Mouse (Mus musculus) CH12F3 (cell line): ENCODE data around the gene Lrrc3c.
"Not testable (repeated sequence)": the region's sequence is repeated elsewhere in the genome, so short reads cannot be mapped to it uniquely, and the experiment has no call there.

Experiments
- in situ Hi-C: fragments of 300-500 bp; cut with MboI; formaldehyde crosslinking; loops from 2 replicates; pipeline ENCODE4 v1.14.3; 2020; ENCODE audit warnings: low sequenced_read_pairs

The Lrrc3c gene

GRCm38 (mm10) chr11:98625611-98626410 is 27.7 kb downstream of the Lrrc3c start, which contains the start of the genes Gm12355 and Gsdma3:
Gene Gm12355, minus strand, starts transcription at chr11:98625661.
Gene Gsdma3, plus strand, starts transcription at chr11:98626360.
- in situ Hi-C loops: no loop called here

GRCm38 (mm10) chr11:98628706-98629105 is 30.6 kb downstream of the Lrrc3c start:
- in situ Hi-C loops: no loop called here

DNA sequence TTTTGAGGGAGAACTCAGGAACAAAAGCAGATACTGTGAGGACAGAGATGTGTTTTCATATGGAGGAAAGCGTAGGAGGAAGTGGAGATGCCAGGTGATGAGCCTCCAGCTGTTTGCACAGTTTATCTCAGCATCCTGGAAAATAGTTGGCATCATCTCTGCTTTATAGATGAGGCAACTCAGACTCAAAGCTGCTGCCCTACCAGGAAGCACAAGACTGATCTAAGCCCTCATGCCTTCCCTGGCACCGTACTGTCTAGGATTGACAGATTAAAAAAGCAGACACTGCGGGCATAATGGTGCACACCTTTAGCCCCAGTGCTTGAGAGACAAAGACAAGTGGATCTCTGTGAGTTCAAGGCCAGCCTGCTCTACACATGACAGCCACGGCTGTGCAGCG is 32.6 kb downstream of the Lrrc3c start:
- in situ Hi-C loops: no loop called here

DNA sequence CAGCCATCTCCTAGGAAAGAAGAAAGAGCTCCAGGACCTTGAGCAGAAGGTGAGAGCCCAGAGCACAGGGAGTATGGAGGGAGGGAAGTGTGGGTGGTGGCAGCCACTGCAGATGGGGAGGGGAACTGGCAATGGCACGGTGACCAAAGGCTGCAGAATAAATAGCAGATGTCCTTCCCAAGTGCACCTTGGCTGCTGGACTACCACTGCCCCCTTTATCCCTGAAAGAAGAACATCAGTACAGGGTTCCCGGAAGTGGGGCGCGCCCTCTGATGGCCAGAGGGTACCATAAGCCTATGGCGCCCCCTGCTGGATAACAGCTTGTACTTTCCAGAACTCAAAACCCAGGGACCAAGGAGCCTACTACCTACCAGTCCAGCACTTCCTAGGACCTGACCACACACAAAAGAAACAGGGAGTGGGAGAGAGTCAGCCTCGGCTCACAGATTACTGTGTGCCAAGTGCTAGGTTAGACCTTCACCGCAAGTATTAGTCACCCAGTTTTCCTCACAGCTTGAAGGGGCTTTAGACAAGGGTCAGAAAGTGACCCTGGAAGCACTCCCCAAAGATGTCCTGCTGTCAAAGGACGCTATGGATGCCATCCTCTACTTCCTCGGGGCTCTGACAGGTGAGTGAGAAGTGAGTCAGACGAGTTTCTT is 37.4 kb downstream of the Lrrc3c start:
- in situ Hi-C loops: not testable (repeated sequence)

- in situ Hi-C loops: no loop called here
These were observed 39.4 kb downstream of the Lrrc3c start for GRCm38 (mm10) chr11:98637501-98637900.

DNA sequence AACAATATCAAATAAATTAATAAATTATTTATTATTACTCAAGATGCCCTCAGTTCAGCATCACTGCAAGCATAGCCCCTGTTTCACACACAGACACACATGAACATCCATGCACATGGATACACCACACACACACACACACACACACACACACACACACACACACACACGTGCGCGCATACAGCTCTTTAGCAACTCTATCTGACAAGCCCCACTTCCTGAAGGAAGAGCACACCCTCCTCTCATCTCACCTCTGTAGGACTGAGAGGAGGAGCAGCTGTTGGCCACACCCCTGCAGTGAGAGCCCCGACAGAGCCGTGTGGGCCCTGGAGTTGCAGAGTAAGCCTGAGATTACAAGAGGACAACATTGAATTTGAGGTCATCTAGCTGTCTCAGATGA is 42.0 kb downstream of the Lrrc3c start:
- in situ Hi-C loops: no loop called here

DNA sequence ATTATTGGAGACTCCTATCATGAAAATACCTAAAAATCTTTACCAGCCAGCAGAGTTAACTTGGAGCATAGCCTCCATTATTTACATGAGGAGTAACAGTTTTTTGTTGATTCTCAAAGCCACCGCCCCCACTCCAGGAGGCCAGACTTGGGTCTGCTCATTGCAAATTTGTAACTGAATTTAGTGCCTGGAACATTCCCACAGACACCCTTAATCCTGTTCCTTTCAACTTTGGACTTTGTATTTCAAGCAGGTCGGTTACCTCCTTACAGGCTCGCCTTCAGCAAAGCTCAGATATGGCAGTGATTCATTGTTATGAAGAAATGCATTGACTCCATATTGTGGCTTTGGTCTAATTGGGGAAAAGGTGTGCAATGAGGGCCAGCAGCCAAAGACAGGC is 46.7 kb downstream of the Lrrc3c start:
- in situ Hi-C loops: no loop called here

DNA sequence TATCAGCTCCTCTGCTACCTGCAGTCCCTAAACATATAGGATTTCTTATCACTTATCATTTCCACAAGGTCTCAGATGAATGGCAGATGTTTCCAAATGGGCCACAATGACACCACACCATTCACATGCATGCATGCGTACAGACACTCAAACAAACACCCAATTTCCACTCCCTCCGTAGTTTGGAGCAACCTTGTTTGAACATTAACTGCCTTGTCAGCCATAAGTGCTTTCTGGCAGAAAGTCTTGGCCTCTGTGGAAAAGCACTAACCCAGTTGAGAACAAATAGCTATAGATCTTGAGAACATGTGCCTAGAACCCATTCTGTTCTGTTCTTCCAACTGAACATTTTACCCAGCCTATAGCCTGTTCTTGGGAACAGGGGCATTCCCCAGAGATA is 47.9 kb downstream of the Lrrc3c start:
- in situ Hi-C loops: no loop called here

GRCm38 (mm10) chr11:98646459-98646858 is 48.4 kb downstream of the Lrrc3c start, which contains the start of gene Gsdma2:
Gene Gsdma2, plus strand, starts transcription at chr11:98646759.
- in situ Hi-C loops: no loop called here
